Mouse (Mus musculus) G1E (cell line): ENCODE results near the gene U2surp.

Experiments
- CTCF ChIP-seq: IDR thresholded peaks from 2 replicates; pipeline ENCODE4 v1.5.1; 2012; ENCODE audit warnings: low read depth, low read length, inconsistent platforms, mixed read lengths
- GATA1 ChIP-seq: IDR thresholded peaks from 2 replicates; pipeline ENCODE4 v1.6.1; 2012; ENCODE audit warnings: borderline replicate concordance, low read length, inconsistent platforms, mixed read lengths
- GATA2 ChIP-seq: IDR thresholded peaks from 2 replicates; pipeline ENCODE4 v1.6.1; 2012; ENCODE audit warnings: low read depth, low read length, inconsistent platforms, borderline replicate concordance
- TAL1 ChIP-seq: conservative IDR thresholded peaks from 2 replicates; pipeline ENCODE4 v1.6.1; 2012; ENCODE audit warnings: low read depth, low read length, inconsistent platforms, mixed read lengths

DNA sequence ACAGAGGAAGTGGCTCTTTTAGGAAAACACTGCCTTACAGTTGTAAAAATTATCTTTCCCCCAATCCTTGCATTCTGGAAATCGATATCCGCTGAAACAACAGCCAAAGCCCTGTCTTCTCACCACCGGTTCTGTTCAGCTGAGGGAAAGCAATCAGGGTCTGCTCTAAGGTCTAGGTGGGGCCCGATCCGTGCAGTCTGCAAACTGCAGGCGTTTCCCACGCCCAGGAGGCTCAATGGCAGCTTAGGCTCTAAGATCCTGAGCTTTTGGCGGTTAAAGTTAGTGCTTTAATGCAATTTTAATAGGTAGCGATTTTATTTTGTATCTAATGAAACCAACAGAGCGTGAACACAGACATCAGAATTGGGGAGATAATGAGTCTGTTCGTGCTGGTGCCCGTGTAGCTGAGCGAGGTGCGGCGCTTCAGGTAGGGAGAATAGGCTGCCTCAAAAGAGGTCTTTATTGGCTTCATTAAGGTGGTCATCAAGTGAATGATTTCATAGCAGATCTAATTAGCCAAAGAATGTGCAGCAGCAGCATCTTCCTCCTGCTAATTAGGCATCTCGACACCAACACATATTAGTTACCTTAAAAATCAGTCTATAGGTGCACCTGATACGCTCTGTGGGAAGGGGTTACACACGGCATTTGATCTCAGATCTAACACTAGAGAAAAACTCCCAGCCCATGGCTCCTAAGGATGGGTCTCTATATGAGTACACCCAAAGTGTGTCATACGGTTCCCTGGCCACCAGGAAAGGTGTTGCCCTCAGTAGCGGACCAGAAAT, 76.1 kb downstream of the U2surp start:
- no peak for TF ChIP-seq CTCF
- no peak for TF ChIP-seq GATA2
- no peak for TF ChIP-seq TAL1
- TF ChIP-seq GATA1: no peak
